Mouse (Mus musculus) megakaryocyte-erythroid progenitor cell, adult 5 weeks (primary cell): ENCODE results near the gene Nelfb. TPM values are rescaled to one million over a fixed set of nuclear protein-coding genes. Genes with fewer than 3 reads are reported as not detected.

Experiments used
- polyA plus RNA-seq: library from polyadenylated mRNA; stranded (reverse); fragments of >175 nt; gene quantifications from 2 replicates; pipeline ENCODE4 v1.2.3, GENCODE M21; 2012

The Nelfb gene
- 26.8 and 30.3 TPM in 2 replicates for polyA plus RNA-seq

GRCm38 (mm10) chr2:25211121-25211670 is at the start of gene Nelfb:
Gene Nelfb, minus strand, starts transcription at chr2:25211489.

GRCm38 (mm10) chr2:25255284-25255779 is 44.0 kb upstream of the Nelfb start, which contains the start of gene Tmem203:
Gene Tmem203, plus strand, starts transcription at chr2:25255439.

DNA sequence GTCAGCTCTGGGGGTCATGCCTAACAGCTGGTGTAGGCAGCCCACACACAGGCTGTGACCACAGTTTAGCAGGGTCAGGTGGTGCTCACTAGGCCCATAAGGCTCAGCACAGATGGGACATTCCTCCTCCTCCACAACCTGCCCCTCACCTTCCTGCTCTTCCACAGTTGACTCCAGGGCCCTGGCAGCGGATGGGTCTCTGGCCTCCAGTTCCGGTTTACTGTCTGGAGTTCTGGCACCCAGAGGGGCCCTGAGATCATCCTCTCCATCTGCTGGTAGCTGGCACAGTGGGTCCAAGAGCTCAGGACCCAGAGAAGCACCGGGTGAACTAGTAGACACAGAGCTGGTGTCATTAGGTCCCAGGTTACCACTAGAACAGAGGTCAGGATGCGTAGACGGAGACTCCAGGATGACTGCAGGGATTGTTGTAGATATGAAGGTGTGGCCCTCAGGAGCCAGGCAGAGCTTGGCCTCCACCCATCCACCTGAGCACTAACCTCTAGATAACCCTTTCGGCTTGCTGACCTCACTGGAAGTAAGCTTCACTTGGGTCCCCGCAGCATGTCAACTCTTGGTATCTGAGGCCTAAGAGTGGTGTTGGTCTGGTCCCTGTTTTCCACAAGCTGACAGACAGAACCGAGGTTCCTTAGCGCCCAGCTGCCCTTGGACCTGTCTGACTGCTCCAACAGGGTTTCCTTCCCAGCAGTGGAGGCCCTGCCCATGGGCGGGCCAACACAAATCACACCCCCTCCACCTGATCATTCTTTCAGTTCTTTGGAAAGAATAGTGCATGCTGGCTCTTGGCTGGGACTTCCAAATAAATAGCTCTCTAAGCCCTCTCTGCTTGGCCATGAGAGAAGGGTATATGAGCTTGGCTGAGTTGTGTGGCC is 35.1 kb upstream of the Nelfb start, which contains the start of gene AL732309.1:
Gene AL732309.1 (minus strand): TSS at position 681 of the 890 bp plus-strand sequence.

GRCm38 (mm10) chr2:25242101-25242506 is 30.8 kb upstream of the Nelfb start, which contains the start of the genes Rnf208 and Cysrt1:
Gene Rnf208, plus strand, starts transcription at chr2:25242255.
Gene Cysrt1, minus strand, starts transcription at chr2:25242452.

GRCm38 (mm10) chr2:25236614-25237013 is 25.3 kb upstream of the Nelfb start, which contains the start of gene Rnf224:
Gene Rnf224, minus strand, starts transcription at chr2:25236787.

GRCm38 (mm10) chr2:25234050-25234449 is 22.8 kb upstream of the Nelfb start, which contains the start of gene Slc34a3:
Gene Slc34a3, minus strand, starts transcription at chr2:25234364.

GRCm38 (mm10) chr2:25224492-25224765 is 13.1 kb upstream of the Nelfb start, which contains the start of gene Tubb4b:
Gene Tubb4b, minus strand, starts transcription at chr2:25224702.

GRCm38 (mm10) chr2:25218445-25218844 is 7.2 kb upstream of the Nelfb start, which contains the start of gene Fam166a:
Gene Fam166a, plus strand, starts transcription at chr2:25218745.

GRCm38 (mm10) chr2:25214444-25214843 is 3.2 kb upstream of the Nelfb start, which contains the start of gene Stpg3:
Gene Stpg3, minus strand, starts transcription at chr2:25214637.

DNA sequence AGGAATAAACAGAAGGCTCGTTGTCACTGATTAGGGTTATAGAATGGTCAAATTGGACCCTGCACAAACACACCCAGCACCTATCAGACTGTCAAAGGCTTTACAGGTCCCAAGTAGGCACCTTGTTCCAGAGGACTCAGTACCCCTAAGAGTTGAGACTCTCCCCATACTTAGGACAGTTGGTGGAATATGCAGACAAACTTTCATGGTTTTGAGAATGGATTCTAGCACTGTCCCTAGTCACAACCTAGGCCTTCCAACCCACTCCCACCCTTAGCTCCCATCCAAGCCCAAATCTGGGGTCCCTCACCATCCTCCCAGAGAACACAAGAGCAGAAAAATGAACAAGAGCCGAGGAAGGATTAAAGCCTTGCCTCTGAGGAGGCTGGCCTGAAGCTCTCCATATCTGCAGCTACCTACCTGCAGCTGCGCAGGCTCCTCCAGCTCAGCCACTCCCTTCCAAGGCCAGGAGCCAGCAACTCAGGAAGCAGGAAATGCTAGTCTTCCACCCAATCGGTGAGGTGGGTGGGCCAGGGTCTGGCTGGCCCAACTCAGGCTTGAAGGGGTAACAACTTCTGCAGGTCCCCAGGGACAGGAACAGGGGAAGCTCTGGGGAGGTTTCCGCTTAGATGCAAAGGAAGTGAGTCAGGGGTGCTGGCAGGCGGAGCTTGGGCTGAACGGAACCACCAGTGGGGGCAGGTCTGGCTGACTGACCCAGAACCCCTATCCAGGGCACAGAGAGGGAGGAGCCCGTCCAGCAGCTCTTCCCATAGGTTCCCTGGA is 14.9 kb downstream of the Nelfb start, which contains the start of gene Tor4a:
Gene Tor4a (minus strand): TSS at position 715 of the 783 bp plus-strand sequence.

DNA sequence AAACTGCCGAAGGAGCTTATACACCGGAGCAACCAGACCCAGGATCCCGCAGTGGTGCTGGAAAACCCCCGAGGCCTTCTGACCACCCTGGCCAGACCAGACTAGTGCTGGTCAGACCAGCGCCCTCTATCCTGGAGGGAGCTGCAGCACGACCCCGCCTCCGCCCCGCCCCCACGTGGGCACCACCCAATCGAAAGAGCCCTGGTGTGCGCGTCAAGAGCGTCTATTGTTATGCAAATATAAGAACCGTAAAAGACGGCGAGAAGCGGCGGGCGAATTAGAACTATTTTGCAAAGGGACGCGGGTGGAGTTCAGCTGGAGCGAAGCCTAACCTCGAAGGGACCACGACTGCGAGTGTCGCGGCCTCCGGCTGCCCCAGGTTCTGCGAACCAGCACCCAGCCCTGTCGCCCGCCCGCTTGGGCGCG is 30.8 kb downstream of the Nelfb start, which contains the start of gene Nrarp:
Gene Nrarp (plus strand): TSS at position 281 of the 426 bp plus-strand sequence.

Other genes starting within 250 kb of the Nelfb start
- gene Dph7, start 249.1 kb downstream of the Nelfb start, polyA plus RNA-seq: 20.1 and 24.2 TPM in 2 replicates
- 47.1 and 48.8 TPM in 2 replicates for gene Mrpl41, start 236.4 kb downstream of the Nelfb start, polyA plus RNA-seq
- gene Pnpla7, start 235.5 kb downstream of the Nelfb start, polyA plus RNA-seq: 11.5 and 13.6 TPM in 2 replicates
- gene Nsmf, start 157.1 kb downstream of the Nelfb start, polyA plus RNA-seq: 19.1 and 31.9 TPM in 2 replicates
- gene Entpd8, start 131.2 kb downstream of the Nelfb start, polyA plus RNA-seq: not detected in 2 replicates
- 0.03 and 0.15 TPM in 2 replicates for gene Noxa1, start 116.3 kb downstream of the Nelfb start, polyA plus RNA-seq
- gene Nrarp, start 30.7 kb downstream of the Nelfb start, polyA plus RNA-seq: 4.1 and 6.7 TPM in 2 replicates
- gene Tor4a, start 14.6 kb downstream of the Nelfb start, polyA plus RNA-seq: 8.8 and 14.5 TPM in 2 replicates
- gene Stpg3, start 3.1 kb upstream of the Nelfb start, polyA plus RNA-seq: 0.09 and 0.26 TPM in 2 replicates
- 0.07 and 0.15 TPM in 2 replicates for gene Fam166a, start 7.3 kb upstream of the Nelfb start, polyA plus RNA-seq
- gene Tubb4b, start 13.2 kb upstream of the Nelfb start, polyA plus RNA-seq: 382 and 509 TPM in 2 replicates
- not detected in 2 replicates for gene Slc34a3, start 22.9 kb upstream of the Nelfb start, polyA plus RNA-seq
- gene Rnf224, start 25.3 kb upstream of the Nelfb start, polyA plus RNA-seq: 0.12 and 0.18 TPM in 2 replicates
- gene Rnf208, start 30.8 kb upstream of the Nelfb start, polyA plus RNA-seq: 8.5 and 13.7 TPM in 2 replicates
- gene Cysrt1, start 31.0 kb upstream of the Nelfb start, polyA plus RNA-seq: 0.22 TPM in 1 of 2 replicates, not detected in the other
- gene AL732309.1, start 35.4 kb upstream of the Nelfb start, polyA plus RNA-seq: 2.8 TPM in 1 of 2 replicates, not detected in the other
- 7.3 and 8.5 TPM in 2 replicates for gene Tmem203, start 44.0 kb upstream of the Nelfb start, polyA plus RNA-seq
- 58.1 and 64.5 TPM in 2 replicates for gene Tprn, start 51.1 kb upstream of the Nelfb start, polyA plus RNA-seq
- 223 and 227 TPM in 2 replicates for gene Ssna1, start 60.9 kb upstream of the Nelfb start, polyA plus RNA-seq
- gene Anapc2, start 61.0 kb upstream of the Nelfb start, polyA plus RNA-seq: 23.1 and 24.8 TPM in 2 replicates
- gene Tmem210, start 76.7 kb upstream of the Nelfb start, polyA plus RNA-seq: not detected in 2 replicates
- not detected in 2 replicates for gene Lrrc26, start 78.4 kb upstream of the Nelfb start, polyA plus RNA-seq
- gene Grin1, start 107.7 kb upstream of the Nelfb start, polyA plus RNA-seq: 0.01 and 0.02 TPM in 2 replicates
- gene Man1b1, start 120.8 kb upstream of the Nelfb start, polyA plus RNA-seq: 27.2 and 28.1 TPM in 2 replicates
- 6.3 and 7.2 TPM in 2 replicates for gene Dpp7, start 144.9 kb upstream of the Nelfb start, polyA plus RNA-seq
- 16.7 and 24.2 TPM in 2 replicates for gene Uap1l1, start 154.2 kb upstream of the Nelfb start, polyA plus RNA-seq
- 35.8 and 46.8 TPM in 2 replicates for gene Sapcd2, start 160.8 kb upstream of the Nelfb start, polyA plus RNA-seq
- 0.09 and 0.39 TPM in 2 replicates for gene Entpd2, start 184.4 kb upstream of the Nelfb start, polyA plus RNA-seq
- 2.3 and 6.0 TPM in 2 replicates for gene Npdc1, start 187.9 kb upstream of the Nelfb start, polyA plus RNA-seq
- 19.2 and 28.1 TPM in 2 replicates for gene Fut7, start 211.8 kb upstream of the Nelfb start, polyA plus RNA-seq
- 58.0 and 85.3 TPM in 2 replicates for gene Abca2, start 217.2 kb upstream of the Nelfb start, polyA plus RNA-seq
- gene Clic3, start 245.3 kb upstream of the Nelfb start, polyA plus RNA-seq: 0.61 TPM in 1 of 2 replicates, not detected in the other
- 81.2 and 90.9 TPM in 2 replicates for gene Paxx, start 249.6 kb upstream of the Nelfb start, polyA plus RNA-seq